Mouse (Mus musculus): ENCODE results near the gene Rab3gap2. TPM values are rescaled to one million over a fixed set of nuclear protein-coding genes. Genes with fewer than 3 reads are reported as not detected.

Gene Rab3gap2
- polyA plus RNA-seq, 1 experiment: 0.51 TPM

GRCm38 (mm10) chr1:185328721-185329610 is 125.0 kb downstream of the Rab3gap2 start, which contains the start of gene Iars2:
Gene Iars2 (minus strand): TSS chr1:185329396.
- Histone ChIP-seq H3K4me1 (ENCODE audit: control insufficient read depth) (peaks cover 41% of the 10 kb centered on the region), H3K9me3 (ENCODE audit: control insufficient read depth, low read length) (no peaks in the 10 kb centered on the region), H3K27me3 (ENCODE audit: control insufficient read depth) (no peaks in the 10 kb centered on the region), H3K4me3 (replicated peaks) (peak within 1 kb of the TSS; percentile 89), H3K36me3 (ENCODE audit: control insufficient read depth) (peaks cover 33% of the 10 kb centered on the region)
- TF ChIP-seq TAL1 (IDR thresholded peaks at IDR 0.05; ENCODE audit: low read length) (no peak), GATA1 (IDR thresholded peaks at IDR 0.05; ENCODE audit: low read length) (no peak)

DNA sequence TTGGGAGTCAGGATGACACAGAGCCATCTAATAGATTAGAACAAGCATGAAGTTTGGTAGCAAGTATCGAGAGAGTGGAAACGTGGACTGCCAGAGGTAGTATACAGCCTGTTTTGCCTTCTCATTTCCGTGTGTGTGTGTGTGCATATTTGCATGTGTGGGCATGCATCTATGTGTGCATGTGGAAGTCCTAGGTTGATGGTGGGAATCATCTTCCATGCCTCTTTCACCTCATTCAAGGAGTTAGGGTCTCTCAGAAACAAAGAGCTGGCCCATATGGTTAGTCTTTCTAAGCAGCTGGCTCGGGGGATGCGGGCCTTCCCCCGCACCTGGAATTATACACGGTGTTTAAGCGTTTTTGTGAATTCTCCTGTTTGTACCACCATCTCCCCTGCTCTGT is 125.9 kb downstream of the Rab3gap2 start:
- H3K4me3 ChIP-seq (replicated peaks): peak overlapping the region; percentile 89
- peaks cover 42% of the 10 kb centered on the region for H3K4me1 ChIP-seq (ENCODE audit: control insufficient read depth)
- H3K36me3 ChIP-seq (ENCODE audit: control insufficient read depth): peaks cover 26% of the 10 kb centered on the region
- H3K9me3 ChIP-seq (ENCODE audit: control insufficient read depth, low read length): no peaks in the 10 kb centered on the region
- no peak for TF ChIP-seq GATA1 (IDR thresholded peaks at IDR 0.05; ENCODE audit: low read length)
- no peaks in the 10 kb centered on the region for H3K27me3 ChIP-seq (ENCODE audit: control insufficient read depth)

DNA sequence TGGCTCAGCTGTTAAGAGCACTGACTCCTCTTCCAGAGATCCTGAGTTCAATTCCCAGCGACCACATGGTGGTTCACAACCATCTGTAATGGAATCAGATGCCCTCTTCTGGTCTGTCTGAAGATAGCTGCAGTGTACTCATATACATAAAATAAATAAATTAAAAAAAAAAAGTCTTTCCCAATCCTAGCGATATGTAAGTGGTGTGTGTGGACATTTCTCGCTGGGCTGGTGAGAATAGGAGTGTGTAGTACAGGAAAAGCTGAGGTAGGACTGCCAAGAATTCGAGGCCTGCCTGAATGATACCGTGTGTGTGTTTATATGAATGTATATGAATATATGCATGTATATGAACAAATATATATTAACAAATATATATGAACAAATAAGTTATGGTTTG is 127.4 kb downstream of the Rab3gap2 start:
- peaks cover 42% of the 10 kb centered on the region for H3K4me1 ChIP-seq (ENCODE audit: control insufficient read depth)
- no peak for TF ChIP-seq GATA1 (IDR thresholded peaks at IDR 0.05; ENCODE audit: low read length)
- no peaks in the 10 kb centered on the region for H3K27me3 ChIP-seq (ENCODE audit: control insufficient read depth)
- peak overlapping the region; percentile 64 for H3K4me3 ChIP-seq (replicated peaks)
- peaks cover 12% of the 10 kb centered on the region for H3K36me3 ChIP-seq (ENCODE audit: control insufficient read depth)
- no peaks in the 10 kb centered on the region for H3K9me3 ChIP-seq (ENCODE audit: control insufficient read depth, low read length)

- Histone ChIP-seq H3K4me1 (ENCODE audit: control insufficient read depth) (peaks cover 41% of the 10 kb centered on the region), H3K4me3 (replicated peaks) (peak within 1 kb of the TSS; percentile 64), H3K27me3 (ENCODE audit: control insufficient read depth) (no peaks in the 10 kb centered on the region), H3K36me3 (ENCODE audit: control insufficient read depth) (peaks cover 5% of the 10 kb centered on the region), H3K9me3 (ENCODE audit: control insufficient read depth, low read length) (no peaks in the 10 kb centered on the region)
- TF ChIP-seq TAL1 (IDR thresholded peaks at IDR 0.05; ENCODE audit: low read length) (no peak), GATA1 (IDR thresholded peaks at IDR 0.05; ENCODE audit: low read length) (no peak)
These were observed 128.1 kb downstream of the Rab3gap2 start, which contains the start of gene Bpnt1 for GRCm38 (mm10) chr1:185331983-185332430. Gene Bpnt1 (plus strand): TSS chr1:185332149.

- H3K36me3 ChIP-seq (ENCODE audit: control insufficient read depth): no peaks in the 10 kb centered on the region; the same call in 1 of the 2 replicates
- no peaks in the 10 kb centered on the region for H3K9me3 ChIP-seq (ENCODE audit: control insufficient read depth, low read length)
- H3K4me3 ChIP-seq (replicated peaks): no peak overlapping the region
- peaks cover 31% of the 10 kb centered on the region for H3K4me1 ChIP-seq (ENCODE audit: control insufficient read depth)
- TF ChIP-seq GATA1 (IDR thresholded peaks at IDR 0.05; ENCODE audit: low read length) (no peak), TAL1 (IDR thresholded peaks at IDR 0.05; ENCODE audit: low read length) (no peak)
- no peaks in the 10 kb centered on the region for H3K27me3 ChIP-seq (ENCODE audit: control insufficient read depth)
These were observed 129.7 kb downstream of the Rab3gap2 start for GRCm38 (mm10) chr1:185333651-185334050.

GRCm38 (mm10) chr1:185334136-185334535 is 130.2 kb downstream of the Rab3gap2 start:
- Histone ChIP-seq H3K27me3 (ENCODE audit: control insufficient read depth) (no peaks in the 10 kb centered on the region), H3K4me3 (replicated peaks) (no peak overlapping the region), H3K36me3 (ENCODE audit: control insufficient read depth) (no peaks in the 10 kb centered on the region; the same call in 1 of the 2 replicates), H3K4me1 (ENCODE audit: control insufficient read depth) (peaks cover 30% of the 10 kb centered on the region), H3K9me3 (ENCODE audit: control insufficient read depth, low read length) (no peaks in the 10 kb centered on the region)
- TF ChIP-seq TAL1 (IDR thresholded peaks at IDR 0.05; ENCODE audit: low read length) (no peak), GATA1 (IDR thresholded peaks at IDR 0.05; ENCODE audit: low read length) (no peak)

- Histone ChIP-seq H3K36me3 (ENCODE audit: control insufficient read depth) (no peaks in the 10 kb centered on the region; the same call in 1 of the 2 replicates), H3K27me3 (ENCODE audit: control insufficient read depth) (no peaks in the 10 kb centered on the region), H3K4me1 (ENCODE audit: control insufficient read depth) (peaks cover 20% of the 10 kb centered on the region), H3K4me3 (replicated peaks) (no peak overlapping the region), H3K9me3 (ENCODE audit: control insufficient read depth, low read length) (no peaks in the 10 kb centered on the region)
- TF ChIP-seq GATA1 (IDR thresholded peaks at IDR 0.05; ENCODE audit: low read length): no peak
- no peak for TF ChIP-seq TAL1 (IDR thresholded peaks at IDR 0.05; ENCODE audit: low read length)
These were observed 131.4 kb downstream of the Rab3gap2 start for GRCm38 (mm10) chr1:185335231-185335765.

Other genes starting within 250 kb of the Rab3gap2 start
- 0.02 TPM in 1 of 2 replicates, not detected in the other for gene Mark1, start 204.5 kb upstream of the Rab3gap2 start, polyA plus RNA-seq (2012)
- 0.16 and 0.29 TPM in 2 replicates for gene Iars2, start 125.3 kb downstream of the Rab3gap2 start, polyA plus RNA-seq (2012)
- 0.07 and 0.18 TPM in 2 replicates for gene Bpnt1, start 128.0 kb downstream of the Rab3gap2 start, polyA plus RNA-seq (2012)
- gene Eprs, start 158.9 kb downstream of the Rab3gap2 start, polyA plus RNA-seq (2012): 0.39 and 0.60 TPM in 2 replicates

All from erythroblast, embryonic 14.5 days (primary cell).